Mouse (Mus musculus): Measurements from ENCODE around the gene Atp2b1. TPM values are rescaled to one million over a fixed set of nuclear protein-coding genes. Genes with fewer than 3 reads are reported as not detected.

The Atp2b1 gene
- total RNA-seq, 2 experiments from 2014 or later = 686 to 734 TPM

Other genes starting within 250 kb of the Atp2b1 start
- gene Poc1b, start 192.6 kb downstream of the Atp2b1 start, total RNA-seq (2021) = 1 to 10 TPM; 5.7 to 7.4 TPM
- gene Galnt4, start 193.8 kb downstream of the Atp2b1 start, total RNA-seq (2021) = 1 to 10 TPM; 2.9 to 3.7 TPM
- not detected for gene Phxr2, start 211.9 kb downstream of the Atp2b1 start, total RNA-seq (2021)